Mouse (Mus musculus) gastrocnemius, postnatal 14 days (tissue): ENCODE measurements around the gene Zfp282. TPM values are rescaled to one million over a fixed set of nuclear protein-coding genes. Genes with fewer than 3 reads are reported as not detected.

Experiments used
- DNase-seq: peaks from one replicate; pipeline ENCODE4 v3.0.0; 2021; ENCODE audit warnings: mixed read lengths
- intact Hi-C: fragments of 180-260 bp; cut with DNase I; formaldehyde crosslinking; loops from one replicate; pipeline ENCODE4 v1.15.1; 2025; ENCODE audit warnings: low total_unique reads
- total RNA-seq, 2 experiments: library from RNA; stranded (reverse); gene quantifications; 2 replicates each; pipeline ENCODE4 v1.2.3; 2021

Zfp282 gene
- total RNA-seq, 2 experiments from 2014 or later: 7.4 to 7.5 TPM

- intact Hi-C loops: no loop called here
- no peak for DNase-seq
These were observed 3.2 kb downstream of the Zfp282 start for GRCm38 (mm10) chr6:47880166-47880565.

- DNase-seq: no peak
- intact Hi-C loops: no loop called here
These were observed 11.9 kb downstream of the Zfp282 start for GRCm38 (mm10) chr6:47888812-47889383.

GRCm38 (mm10) chr6:47899416-47899815, 22.4 kb downstream of the Zfp282 start:
- intact Hi-C loops: no loop called here
- DNase-seq: no peak

GRCm38 (mm10) chr6:47903587-47903986, 26.6 kb downstream of the Zfp282 start:
- no peak for DNase-seq
- intact Hi-C loops: no loop called here

GRCm38 (mm10) chr6:47904361-47904760, 27.4 kb downstream of the Zfp282 start:
- no peak for DNase-seq
- intact Hi-C loops: no loop called here

- intact Hi-C loops: no loop called here
- DNase-seq: no peak
These were observed 28.1 kb downstream of the Zfp282 start for GRCm38 (mm10) chr6:47904917-47905695.

GRCm38 (mm10) chr6:47906326-47906725, 29.3 kb downstream of the Zfp282 start:
- intact Hi-C loops: no loop called here
- DNase-seq: no peak

GRCm38 (mm10) chr6:47909007-47909406, 32.0 kb downstream of the Zfp282 start:
- DNase-seq: no peak
- intact Hi-C loops: no loop called here

- intact Hi-C loops: no loop called here
These were observed 34.6 kb downstream of the Zfp282 start for GRCm38 (mm10) chr6:47911650-47912049.

GRCm38 (mm10) chr6:47912991-47913390, 36.0 kb downstream of the Zfp282 start:
- no peak for DNase-seq
- intact Hi-C loops: no loop called here

More at GRCm38 (mm10) chr6:47911650-47912049, 34.6 kb downstream of the Zfp282 start:
- no peak for DNase-seq

- intact Hi-C loops: no loop called here
- DNase-seq: no peak
These were observed 40.0 kb downstream of the Zfp282 start for GRCm38 (mm10) chr6:47917051-47917450.

GRCm38 (mm10) chr6:47918768-47919274, 41.8 kb downstream of the Zfp282 start:
- no peak for DNase-seq
- intact Hi-C loops: no loop called here

- intact Hi-C loops: no loop called here
- no peak for DNase-seq
These were observed 42.8 kb downstream of the Zfp282 start for GRCm38 (mm10) chr6:47919646-47920446.

- intact Hi-C loops: no loop called here
- DNase-seq: peak; percentile 88
These were observed 43.7 kb downstream of the Zfp282 start, which contains the start of gene Zfp212 for GRCm38 (mm10) chr6:47920447-47921340. Gene Zfp212 (plus strand): TSS chr6:47920476.

- intact Hi-C loops: no loop called here
- no peak for DNase-seq
These were observed 65.5 kb downstream of the Zfp282 start for GRCm38 (mm10) chr6:47942461-47942860.

GRCm38 (mm10) chr6:47943021-47943691, 66.2 kb downstream of the Zfp282 start:
- intact Hi-C loops: no loop called here
- DNase-seq: peak; percentile 78

- intact Hi-C loops: no loop called here
- no peak for DNase-seq
These were observed 66.7 kb downstream of the Zfp282 start for GRCm38 (mm10) chr6:47943721-47944120.

GRCm38 (mm10) chr6:47947388-47947787, 70.4 kb downstream of the Zfp282 start:
- intact Hi-C loops: no loop called here
- no peak for DNase-seq
